Mouse (Mus musculus) kidney, embryonic 14.5 days (tissue): ENCODE data around the gene Gm45233. TPM values are rescaled to one million over a fixed set of nuclear protein-coding genes. Genes with fewer than 3 reads are reported as not detected.
A peak's percentile ranks its signal among the peaks of the same experiment; 100 is the strongest.
"Not testable (repeated sequence)": the region's sequence is repeated elsewhere in the genome, so short reads cannot be mapped to it uniquely, and the experiment has no call there.

Experiments used
- ATAC-seq: fragments of 200-750 bp; cut with Nextera tagmentation; 2 replicates; pipeline ENCODE4 v1.8.0; 2017; ENCODE audit warnings: moderate number of reproducible peaks, mild to moderate bottlenecking, moderate TSS enrichment, moderate library complexity; ENCODE audit not compliant: low FRiP score, low TSS enrichment
- H3K27ac ChIP-seq: fragments of 300-500 bp; sonication (generic); 2 replicates; pipeline ENCODE4 v1.5.1; 2014; ENCODE audit warnings: low read depth, mild to moderate bottlenecking, low read length, moderate library complexity, mixed read lengths
- H3K27me3 ChIP-seq: fragments of 300-500 bp; sonication (generic); 2 replicates; pipeline ENCODE4 v1.6.1; 2014; ENCODE audit warnings: mild to moderate bottlenecking, low read length; ENCODE audit not compliant: control insufficient read depth, insufficient read depth
- H3K36me3 ChIP-seq: fragments of 300-500 bp; sonication (generic); 2 replicates; pipeline ENCODE4 v1.6.1; 2014; ENCODE audit warnings: low read length, mixed read lengths; ENCODE audit not compliant: control insufficient read depth, insufficient read depth
- H3K4me1 ChIP-seq: fragments of 300-500 bp; sonication (generic); 2 replicates; pipeline ENCODE4 v1.6.1; 2014; ENCODE audit warnings: low read length, mixed read lengths; ENCODE audit not compliant: control insufficient read depth, insufficient read depth
- H3K4me2 ChIP-seq: fragments of 300-500 bp; sonication (generic); replicated peaks from 2 replicates; pipeline ENCODE4 v1.6.1; 2014; ENCODE audit warnings: low read depth, mild to moderate bottlenecking, low read length
- H3K4me3 ChIP-seq: fragments of 300-500 bp; sonication (generic); 2 replicates; pipeline ENCODE4 v1.5.1; 2014; ENCODE audit warnings: mild to moderate bottlenecking, low read length
- H3K9ac ChIP-seq: fragments of 300-500 bp; sonication (generic); 2 replicates; pipeline ENCODE4 v1.6.1; 2014; ENCODE audit warnings: low read depth, mild to moderate bottlenecking, low read length, moderate library complexity
- H3K9me3 ChIP-seq: fragments of 300-500 bp; sonication (generic); 2 replicates; pipeline ENCODE4 v1.6.1; 2016; ENCODE audit warnings: low read length; ENCODE audit not compliant: control insufficient read depth
- WGBS: fragments of 180-500 bp; shearing (Covaris S2); extraction: QIAGEN DNeasy Blood & Tissue Kit; methylation state at CpG from one replicate; pipeline ENCODE4 v1.1.7; 2014; 5-methylcytosine and 5-hydroxymethylcytosine counted together
- polyA plus RNA-seq: library from polyadenylated mRNA; unstranded; fragments of >200 nt; fragmentation: Nextera tagmentation; extraction: Ambion mirVana; gene quantifications from 2 replicates; pipeline ENCODE4 v1.2.1, GENCODE M21; 2014

Gm45233 gene
- polyA plus RNA-seq, result 0.27 TPM in 1 of 2 replicates, not detected in the other

- Histone ChIP-seq H3K4me2 (peak within 1 kb of the TSS; percentile 77), H3K36me3 (no peaks in the 10 kb centered on the region), H3K9ac (peak within 1 kb of the TSS; percentile 67), H3K27ac (peak within 1 kb of the TSS; percentile 98), H3K4me1 (peaks cover 13% of the 10 kb centered on the region; the same call in 1 of the 2 replicates), H3K4me3 (peak within 1 kb of the TSS; percentile 47), H3K9me3 (no peaks in the 10 kb centered on the region), H3K27me3 (no peaks in the 10 kb centered on the region)
- ATAC-seq, result peak; percentile 97
- WGBS, result under 1% methylated on average over 27 of the region's 27 CpGs
Measured at GRCm38 (mm10) chr7:43443917-43444293, at the start of gene Gm45233, which contains the start of gene Etfb. Gm45233 (plus strand) TSS chr7:43444128. Etfb (plus strand) TSS chr7:43444083.

- no peaks in the 10 kb centered on the region for H3K27me3 ChIP-seq
- no peaks in the 10 kb centered on the region for H3K36me3 ChIP-seq
- H3K9ac ChIP-seq, result no peak overlapping the region
- no peaks in the 10 kb centered on the region for H3K4me1 ChIP-seq
- no peak overlapping the region for H3K4me3 ChIP-seq
- H3K4me2 ChIP-seq, result no peak overlapping the region
- 90% methylated on average over 2 of the region's 2 CpGs for WGBS
- no peak for ATAC-seq
- H3K27ac ChIP-seq, result no peak overlapping the region
- H3K9me3 ChIP-seq, result no peaks in the 10 kb centered on the region
Measured at GRCm38 (mm10) chr7:43399501-43399900, 44.4 kb upstream of the Gm45233 start.

GRCm38 (mm10) chr7:43402718-43403117, 41.2 kb upstream of the Gm45233 start:
- H3K4me1 ChIP-seq, result no peaks in the 10 kb centered on the region
- H3K36me3 ChIP-seq, result no peaks in the 10 kb centered on the region
- H3K9ac ChIP-seq, result no peak overlapping the region
- H3K27ac ChIP-seq, result no peak overlapping the region
- no peak for ATAC-seq
- no peaks in the 10 kb centered on the region for H3K9me3 ChIP-seq
- no peak overlapping the region for H3K4me2 ChIP-seq
- 9% methylated on average over 2 of the region's 2 CpGs for WGBS
- H3K27me3 ChIP-seq, result no peaks in the 10 kb centered on the region
- H3K4me3 ChIP-seq, result no peak overlapping the region

- 81% methylated on average over 3 of the region's 3 CpGs for WGBS
- Histone ChIP-seq H3K4me2 (no peak overlapping the region), H3K36me3 (no peaks in the 10 kb centered on the region), H3K27me3 (no peaks in the 10 kb centered on the region), H3K27ac (no peak overlapping the region), H3K9me3 (no peaks in the 10 kb centered on the region), H3K4me3 (no peak overlapping the region), H3K4me1 (no peaks in the 10 kb centered on the region; the same call in 1 of the 2 replicates), H3K9ac (no peak overlapping the region)
- ATAC-seq, result no peak
Measured at GRCm38 (mm10) chr7:43407573-43407972, 36.4 kb upstream of the Gm45233 start.

GRCm38 (mm10) chr7:43408131-43408553, 35.8 kb upstream of the Gm45233 start, which contains the start of gene Siglecg:
Siglecg (plus strand) TSS chr7:43408204.
- Histone ChIP-seq H3K36me3 (no peaks in the 10 kb centered on the region), H3K27ac (no peak within 1 kb of the TSS), H3K4me3 (no peak within 1 kb of the TSS), H3K4me2 (no peak within 1 kb of the TSS), H3K4me1 (no peaks in the 10 kb centered on the region; the same call in 1 of the 2 replicates), H3K27me3 (no peaks in the 10 kb centered on the region), H3K9me3 (no peaks in the 10 kb centered on the region), H3K9ac (no peak within 1 kb of the TSS)
- WGBS, result 46% methylated on average over 4 of the region's 4 CpGs
- peak; percentile 56; the same call in 1 of the 2 replicates for ATAC-seq

- 71% methylated on average over 3 of the region's 3 CpGs for WGBS
- Histone ChIP-seq H3K27me3 (no peaks in the 10 kb centered on the region), H3K4me3 (no peak overlapping the region), H3K27ac (no peak overlapping the region), H3K9ac (no peak overlapping the region), H3K4me1 (no peaks in the 10 kb centered on the region; the same call in 1 of the 2 replicates), H3K36me3 (no peaks in the 10 kb centered on the region), H3K9me3 (no peaks in the 10 kb centered on the region), H3K4me2 (no peak overlapping the region)
- ATAC-seq, result no peak
Measured at GRCm38 (mm10) chr7:43409084-43409483, 34.8 kb upstream of the Gm45233 start.

- H3K4me1 ChIP-seq, H3K36me3 ChIP-seq, H3K9me3 ChIP-seq, H3K4me3 ChIP-seq, H3K27ac ChIP-seq, H3K27me3 ChIP-seq, H3K9ac ChIP-seq, H3K4me2 ChIP-seq: not testable (repeated sequence)
- ATAC-seq, result peak; percentile 83; the same call in 1 of the 2 replicates
- 23% methylated on average over 3 of the region's 4 CpGs for WGBS
Measured at GRCm38 (mm10) chr7:43411724-43412123, 32.2 kb upstream of the Gm45233 start.

- no peaks in the 10 kb centered on the region; the same call in 1 of the 2 replicates for H3K9me3 ChIP-seq
- H3K4me3 ChIP-seq, result no peak overlapping the region
- ATAC-seq, result no peak
- no peak overlapping the region for H3K9ac ChIP-seq
- no peak overlapping the region for H3K4me2 ChIP-seq
- no peaks in the 10 kb centered on the region; the same call in 1 of the 2 replicates for H3K4me1 ChIP-seq
- no peaks in the 10 kb centered on the region for H3K36me3 ChIP-seq
- 81% methylated on average over 10 of the region's 10 CpGs for WGBS
- no peak overlapping the region for H3K27ac ChIP-seq
- no peaks in the 10 kb centered on the region for H3K27me3 ChIP-seq
Measured at GRCm38 (mm10) chr7:43417298-43417697, 26.6 kb upstream of the Gm45233 start.

GRCm38 (mm10) chr7:43422995-43423617, 20.8 kb upstream of the Gm45233 start:
- no peak overlapping the region for H3K4me3 ChIP-seq
- peak; percentile 94 for ATAC-seq
- no peaks in the 10 kb centered on the region for H3K27me3 ChIP-seq
- H3K4me1 ChIP-seq, result no peaks in the 10 kb centered on the region
- H3K4me2 ChIP-seq, result peak overlapping the region; percentile 17; the same call in 1 of the 2 replicates
- no peaks in the 10 kb centered on the region for H3K9me3 ChIP-seq
- no peaks in the 10 kb centered on the region for H3K36me3 ChIP-seq
- H3K9ac ChIP-seq, result no peak overlapping the region
- 18% methylated on average over 11 of the region's 11 CpGs for WGBS
- H3K27ac ChIP-seq, result no peak overlapping the region
